9 mouse cellular contexts compared by ENCODE assay signal in genomic region chr7:123017627-123018026, GRCm38 (mm10). TPM values are rescaled to one million over a fixed set of nuclear protein-coding genes. Genes with fewer than 3 reads are reported as not detected.
DNase-seq lines count a peak whose midpoint lies in the region; ATAC-seq and TF ChIP-seq lines count a peak whose summit lies in the region.
"Had no signal": no experiment of that assay in that cellular context is flagged by ENCODE, and none has a peak within 500 bp of the region (broad histone marks: within the 10 kb centered on the region; RNA-seq: fewer than 3 reads in every experiment).

No protein-coding gene starts in this region.

- WGBS in forebrain, embryonic 11.5 days: 35% methylated on average over 3 of the region's 3 CpGs
- WGBS in forebrain, embryonic 15.5 days: 32% methylated on average over 3 of the region's 3 CpGs
- whole genome bisulfite sequencing in lung, embryonic 14.5 days: 24% methylated on average over 3 of the region's 3 CpGs
- 28% methylated on average over 3 of the region's 3 CpGs for WGBS in lung, postnatal 0 days

- H3K4me1 ChIP-seq in forebrain, embryonic 11.5 days (replicated peaks; ENCODE audit: control insufficient read depth, insufficient read depth, low read length): no peaks in the 10 kb centered on the region
- no peaks in the 10 kb centered on the region for H3K4me1 ChIP-seq in forebrain, embryonic 15.5 days
- no peaks in the 10 kb centered on the region for H3K4me1 ChIP-seq in lung, embryonic 14.5 days (ENCODE audit: insufficient read depth)
- no peaks in the 10 kb centered on the region for H3K4me1 ChIP-seq in lung, postnatal 0 days (ENCODE audit: insufficient read depth, low read depth, low read length)
- H3K4me1 ChIP-seq: neural tube, embryonic 13.5 days had no signal

- no peak for ATAC-seq in forebrain, embryonic 11.5 days (replicated peaks; ENCODE audit: low FRiP score)
- ATAC-seq in forebrain, embryonic 15.5 days (replicated peaks): no peak
- ATAC-seq in lung, embryonic 14.5 days (ENCODE audit: insufficient read depth): no peak
- ATAC-seq in lung, postnatal 0 days: no peak
- ATAC-seq in activated CD4-positive, CD25-positive, alpha-beta regulatory T cell, adult 4 months: no peak

- no peaks in the 10 kb centered on the region; the same call in 1 of the 2 replicates for H3K9me3 ChIP-seq in forebrain, embryonic 11.5 days (ENCODE audit: control insufficient read depth, low read length)
- H3K9me3 ChIP-seq in forebrain, embryonic 15.5 days: no peaks in the 10 kb centered on the region
- no peaks in the 10 kb centered on the region for H3K9me3 ChIP-seq in lung, embryonic 14.5 days (ENCODE audit: low read depth, low read length)
- H3K9me3 ChIP-seq in lung, postnatal 0 days (ENCODE audit: low read length): no peaks in the 10 kb centered on the region
- H3K9me3 ChIP-seq: neural tube, embryonic 13.5 days had no signal

- peak; percentile 73 for DNase-seq in forebrain, embryonic 11.5 days (ENCODE audit: low spot score)
- peak; percentile 56 for DNase-seq in lung, embryonic 14.5 days
- DNase-seq in lung, adult 18-20 months: no peak
- peak; percentile 31 for DNase-seq in adrenal gland, postnatal 25 days
- peak; percentile 36 for DNase-seq in lung, postnatal 0 days (ENCODE audit: low spot score)
- no peak for DNase-seq in frontal cortex, postnatal 25 days (ENCODE audit: low spot score in 2 of 2)

- H3K4me2 ChIP-seq in forebrain, embryonic 11.5 days (ENCODE audit: low read depth, low read length, severe bottlenecking): no peak overlapping the region
- H3K4me2 ChIP-seq in forebrain, embryonic 15.5 days (replicated peaks): no peak overlapping the region
- H3K4me2 ChIP-seq in lung, embryonic 14.5 days: no peak overlapping the region
- no peak overlapping the region for H3K4me2 ChIP-seq in lung, postnatal 0 days (replicated peaks; ENCODE audit: low read depth, low read length)
- H3K4me2 ChIP-seq: neural tube, embryonic 13.5 days had no signal

- no peaks in the 10 kb centered on the region for H3K36me3 ChIP-seq in forebrain, embryonic 11.5 days (ENCODE audit: control insufficient read depth, insufficient read depth, low read length)
- no peaks in the 10 kb centered on the region for H3K36me3 ChIP-seq in forebrain, embryonic 15.5 days
- no peaks in the 10 kb centered on the region for H3K36me3 ChIP-seq in lung, embryonic 14.5 days (ENCODE audit: insufficient read depth)
- no peaks in the 10 kb centered on the region for H3K36me3 ChIP-seq in lung, postnatal 0 days (ENCODE audit: insufficient read depth, low read length)
- H3K36me3 ChIP-seq: neural tube, embryonic 13.5 days had no signal

- H3K27ac ChIP-seq in forebrain, embryonic 11.5 days (ENCODE audit: low read depth, low read length): no peak overlapping the region
- no peak overlapping the region for H3K27ac ChIP-seq in forebrain, embryonic 15.5 days (replicated peaks)
- no peak overlapping the region for H3K27ac ChIP-seq in lung, embryonic 14.5 days (ENCODE audit: low read depth)
- no peak overlapping the region for H3K27ac ChIP-seq in lung, postnatal 0 days (ENCODE audit: low read length)
- H3K27ac ChIP-seq: neural tube, embryonic 13.5 days had no signal

- no peak for TF ChIP-seq EP300 in lung, postnatal 0 days (IDR thresholded peaks at IDR 0.05)

- peak; percentile 80 for TF ChIP-seq CTCF in lung, embryonic 14.5 days (IDR thresholded peaks at IDR 0.05; ENCODE audit: low read depth)
- TF ChIP-seq CTCF in lung, postnatal 0 days (IDR thresholded peaks at IDR 0.05): peak; percentile 84

- no peak overlapping the region for H3K4me3 ChIP-seq in forebrain, embryonic 11.5 days (ENCODE audit: low read depth, low read length)
- H3K4me3 ChIP-seq in forebrain, embryonic 15.5 days: no peak overlapping the region
- H3K4me3 ChIP-seq in lung, embryonic 14.5 days (ENCODE audit: low read depth, low read length): no peak overlapping the region
- no peak overlapping the region for H3K4me3 ChIP-seq in lung, postnatal 0 days (ENCODE audit: low read depth, low read length)
- H3K4me3 ChIP-seq: neural tube, embryonic 13.5 days had no signal

- no peaks in the 10 kb centered on the region for H3K27me3 ChIP-seq in forebrain, embryonic 11.5 days (ENCODE audit: control insufficient read depth, insufficient read depth, low read length)
- no peaks in the 10 kb centered on the region for H3K27me3 ChIP-seq in forebrain, embryonic 15.5 days
- no peaks in the 10 kb centered on the region for H3K27me3 ChIP-seq in lung, embryonic 14.5 days (ENCODE audit: insufficient read depth, low read length)
- H3K27me3 ChIP-seq in lung, postnatal 0 days (replicated peaks; ENCODE audit: insufficient read depth, low read length): no peaks in the 10 kb centered on the region
- H3K27me3 ChIP-seq: neural tube, embryonic 13.5 days had no signal

- no peak overlapping the region for H3K9ac ChIP-seq in forebrain, embryonic 11.5 days (ENCODE audit: low read length)
- no peak overlapping the region for H3K9ac ChIP-seq in forebrain, embryonic 15.5 days (replicated peaks)
- H3K9ac ChIP-seq in lung, embryonic 14.5 days: no peak overlapping the region
- H3K9ac ChIP-seq in lung, postnatal 0 days (replicated peaks; ENCODE audit: low read depth): no peak overlapping the region
- H3K9ac ChIP-seq: neural tube, embryonic 13.5 days had no signal

RNA-seq across cellular contexts. Expression of gene Rbbp6, which starts 52.1 kb away (rescaled TPM):
- polyA plus RNA-seq in forebrain, embryonic 11.5 days (2014; fragmentation: Nextera tagmentation; extraction: Ambion mirVana): 34.7 and 39.6 TPM in 2 replicates
- 28.8 and 32.8 TPM in 2 replicates for polyA plus RNA-seq in forebrain, embryonic 15.5 days (2015; fragmentation: Nextera tagmentation; extraction: Ambion mirVana)
- polyA plus RNA-seq in lung, embryonic 14.5 days (2014; fragmentation: Nextera tagmentation; extraction: Ambion mirVana): 33.2 and 34.0 TPM in 2 replicates
- 63.4 and 65.4 TPM in 2 replicates for total RNA-seq in adrenal gland, postnatal 25 days (2021)
- 18.3 and 19.6 TPM in 2 replicates for polyA plus RNA-seq in lung, postnatal 0 days (2015; fragmentation: Nextera tagmentation; extraction: Ambion mirVana)
- polyA plus RNA-seq in activated CD4-positive, CD25-positive, alpha-beta regulatory T cell, adult 4 months (2017; shearing (Covaris generic)): 10 to 100 TPM; 47.7 to 47.8 TPM

Comparison
In these comparisons a context has a peak if more than half of its experiments do, and no peak if none do; other contexts are left out.
1. DNase-seq: peak in forebrain, embryonic 11.5 days (single experiment), lung, embryonic 14.5 days (single experiment), adrenal gland, postnatal 25 days (single experiment) and lung, postnatal 0 days (single experiment); none in lung, adult 18-20 months (0 of 2) and frontal cortex, postnatal 25 days (0 of 2).